Mouse (Mus musculus): Measurements from ENCODE around the gene Ryr1.

The Ryr1 gene

GRCm38 (mm10) chr7:28960354-28961046 is 164.5 kb downstream of the Ryr1 start:
- TF ChIP-seq GATA4 (IDR thresholded peaks at IDR 0.05; ENCODE audit: insufficient replicate concordance, low read length) = no peak

- TF ChIP-seq GATA4 (IDR thresholded peaks at IDR 0.05; ENCODE audit: insufficient replicate concordance, low read length) = no peak
Measured at GRCm38 (mm10) chr7:28959505-28960045, 165.4 kb downstream of the Ryr1 start.

- TF ChIP-seq GATA4 (IDR thresholded peaks at IDR 0.05; ENCODE audit: insufficient replicate concordance, low read length) = no peak
Measured at GRCm38 (mm10) chr7:28958770-28959169, 166.2 kb downstream of the Ryr1 start.

- no peak for TF ChIP-seq GATA4 (IDR thresholded peaks at IDR 0.05; ENCODE audit: insufficient replicate concordance, low read length)
Measured at GRCm38 (mm10) chr7:28957997-28958725, 166.8 kb downstream of the Ryr1 start.

GRCm38 (mm10) chr7:28957286-28957685 is 167.7 kb downstream of the Ryr1 start:
- TF ChIP-seq GATA4 (IDR thresholded peaks at IDR 0.05; ENCODE audit: insufficient replicate concordance, low read length) = no peak

- TF ChIP-seq GATA4 (IDR thresholded peaks at IDR 0.05; ENCODE audit: insufficient replicate concordance, low read length) = no peak
Measured at GRCm38 (mm10) chr7:28956270-28956669, 168.7 kb downstream of the Ryr1 start.

GRCm38 (mm10) chr7:28955295-28955897 is 169.6 kb downstream of the Ryr1 start:
- TF ChIP-seq GATA4 (IDR thresholded peaks at IDR 0.05; ENCODE audit: insufficient replicate concordance, low read length) = no peak

GRCm38 (mm10) chr7:28954773-28955172 is 170.2 kb downstream of the Ryr1 start:
- no peak for TF ChIP-seq GATA4 (IDR thresholded peaks at IDR 0.05; ENCODE audit: insufficient replicate concordance, low read length)

- no peak for TF ChIP-seq GATA4 (IDR thresholded peaks at IDR 0.05; ENCODE audit: insufficient replicate concordance, low read length)
Measured at GRCm38 (mm10) chr7:28953476-28954376, 171.3 kb downstream of the Ryr1 start.

All from liver, adult (tissue).